Comparison of ENCODE assay signal across 8 mouse cellular contexts in genomic region chr5:24752175-24752498, GRCm38 (mm10). TPM values are rescaled to one million over a fixed set of nuclear protein-coding genes. Genes with fewer than 3 reads are reported as not detected.
A peak's percentile ranks its signal among the peaks of the same experiment; 100 is the strongest.
DNase-seq lines count a peak whose midpoint lies in the region; ATAC-seq and TF ChIP-seq lines count a peak whose summit lies in the region.

No protein-coding gene starts in this region.

- no peak for DNase-seq in liver, adult 2 months (ENCODE audit: extremely low read depth, low read depth, low spot score)
- DNase-seq in liver: no peak
- DNase-seq in limb, embryonic 10.5 days (ENCODE audit: low spot score): no peak
- no peak for DNase-seq in frontal cortex, postnatal 25 days (ENCODE audit: low spot score in 2 of 2)
- DNase-seq in T-cell, adult 2 months (ENCODE audit: low spot score): no peak
- no peak for DNase-seq in urinary bladder, postnatal 10 days (ENCODE audit: low spot score)

- peak overlapping the region; percentile 84 for H3K4me2 ChIP-seq in embryonic facial prominence, embryonic 13.5 days
- H3K4me2 ChIP-seq in neural tube, embryonic 13.5 days: peak overlapping the region; percentile 87

- H3K36me3 ChIP-seq in liver, adult 2 months (ENCODE audit: control insufficient read depth, insufficient read depth, low read length): no peaks in the 10 kb centered on the region
- no peaks in the 10 kb centered on the region for H3K36me3 ChIP-seq in embryonic facial prominence, embryonic 13.5 days
- H3K36me3 ChIP-seq in limb, embryonic 10.5 days: no peaks in the 10 kb centered on the region
- no peaks in the 10 kb centered on the region for H3K36me3 ChIP-seq in neural tube, embryonic 13.5 days

- no peak for TF ChIP-seq POLR2A in liver, adult 2 months (IDR thresholded peaks at IDR 0.05; ENCODE audit: extremely low read depth, insufficient read depth, low read length)

- 0 out of 2 replicates have a peak overlapping the region, but pooled peaks have one; percentile 76 for H3K9ac ChIP-seq in liver, adult 2 months (ENCODE audit: low read depth, low read length)
- H3K9ac ChIP-seq in embryonic facial prominence, embryonic 13.5 days: peak overlapping the region; percentile 89; the same call in 1 of the 2 replicates
- peak overlapping the region; percentile 83; the same call in 1 of the 2 replicates for H3K9ac ChIP-seq in neural tube, embryonic 13.5 days

- no peak overlapping the region for H3K27ac ChIP-seq in liver, adult 2 months (replicated peaks; ENCODE audit: insufficient read depth, low read depth, low read length)
- peak overlapping the region; percentile 97 for H3K27ac ChIP-seq in embryonic facial prominence, embryonic 13.5 days
- H3K27ac ChIP-seq in limb, embryonic 10.5 days: peak overlapping the region; percentile 95
- no peak overlapping the region for H3K27ac ChIP-seq in neural tube, embryonic 13.5 days (replicated peaks)

- 24% methylated on average over 2 of the region's 2 CpGs for WGBS in liver, adult 2 months
- 9% methylated on average over 2 of the region's 2 CpGs for WGBS in embryonic facial prominence, embryonic 13.5 days
- WGBS in limb, embryonic 10.5 days: 2% methylated on average over 2 of the region's 2 CpGs
- 9% methylated on average over 2 of the region's 2 CpGs for WGBS in neural tube, embryonic 13.5 days

- no peaks in the 10 kb centered on the region for H3K27me3 ChIP-seq in liver, adult 2 months (ENCODE audit: control insufficient read depth, insufficient read depth, low read length)
- H3K27me3 ChIP-seq in embryonic facial prominence, embryonic 13.5 days: peaks cover 3% of the 10 kb centered on the region; the same call in 1 of the 2 replicates
- H3K27me3 ChIP-seq in limb, embryonic 10.5 days (ENCODE audit: low read depth, poor library complexity, severe bottlenecking): no peaks in the 10 kb centered on the region
- H3K27me3 ChIP-seq in neural tube, embryonic 13.5 days: no peaks in the 10 kb centered on the region

- H3K4me1 ChIP-seq in liver, adult 2 months (ENCODE audit: control insufficient read depth, insufficient read depth, low read length): peaks cover 6% of the 10 kb centered on the region
- peaks cover 46% of the 10 kb centered on the region for H3K4me1 ChIP-seq in embryonic facial prominence, embryonic 13.5 days
- peaks cover 65% of the 10 kb centered on the region for H3K4me1 ChIP-seq in limb, embryonic 10.5 days
- H3K4me1 ChIP-seq in neural tube, embryonic 13.5 days (replicated peaks): peaks cover 34% of the 10 kb centered on the region

- no peak for ATAC-seq in embryonic facial prominence, embryonic 13.5 days (ENCODE audit: insufficient number of reproducible peaks, insufficient read depth, low FRiP score, low TSS enrichment, low read depth)
- no peak for ATAC-seq in neural tube, embryonic 13.5 days (ENCODE audit: low read depth)

- no peaks in the 10 kb centered on the region for H3K79me2 ChIP-seq in liver, adult 2 months (ENCODE audit: control insufficient read depth, insufficient read depth, low read length)

- no peaks in the 10 kb centered on the region for H3K9me3 ChIP-seq in embryonic facial prominence, embryonic 13.5 days
- H3K9me3 ChIP-seq in limb, embryonic 10.5 days (replicated peaks): no peaks in the 10 kb centered on the region
- H3K9me3 ChIP-seq in neural tube, embryonic 13.5 days: no peaks in the 10 kb centered on the region

- no peak for TF ChIP-seq CTCF in liver, adult 2 months (IDR thresholded peaks at IDR 0.05; ENCODE audit: low read depth, low read length)

- no peak overlapping the region for H3K4me3 ChIP-seq in liver, adult 2 months (ENCODE audit: insufficient read depth, low read depth, low read length)
- peak overlapping the region; percentile 60 for H3K4me3 ChIP-seq in embryonic facial prominence, embryonic 13.5 days
- H3K4me3 ChIP-seq in limb, embryonic 10.5 days: peak overlapping the region; percentile 68
- H3K4me3 ChIP-seq in neural tube, embryonic 13.5 days: no peak overlapping the region

RNA-seq across cellular contexts. Expression of gene Crygn, which starts 5.7 kb away (rescaled TPM):
- 1.0 and 1.4 TPM in 2 replicates for total RNA-seq in liver, adult 2 months (2014; rRNA removed)
- 1.0 and 1.9 TPM in 2 replicates for polyA plus RNA-seq in liver, adult 2 months (2012; rRNA removed)
- polyA plus RNA-seq in embryonic facial prominence, embryonic 13.5 days (2015; fragmentation: Nextera tagmentation; extraction: Ambion mirVana): 1.1 and 2.8 TPM in 2 replicates
- polyA plus RNA-seq in limb, embryonic 10.5 days (2016; fragmentation: Nextera tagmentation; extraction: Ambion mirVana): 0.79 and 1.1 TPM in 2 replicates
- 1.5 TPM in 1 of 2 replicates, not detected in the other for polyA plus RNA-seq in neural tube, embryonic 13.5 days (2015; fragmentation: Nextera tagmentation; extraction: Ambion mirVana)

RNA-seq across cellular contexts. Expression of gene Wdr86, which starts 21.6 kb away (rescaled TPM):
- 0.27 and 0.28 TPM in 2 replicates for total RNA-seq in liver, adult 2 months (2014; rRNA removed)
- polyA plus RNA-seq in liver, adult 2 months (2012; rRNA removed): 0.26 and 1.0 TPM in 2 replicates
- polyA plus RNA-seq in embryonic facial prominence, embryonic 13.5 days (2015; fragmentation: Nextera tagmentation; extraction: Ambion mirVana): 73.1 and 77.5 TPM in 2 replicates
- 28.7 and 41.7 TPM in 2 replicates for polyA plus RNA-seq in limb, embryonic 10.5 days (2016; fragmentation: Nextera tagmentation; extraction: Ambion mirVana)
- 5.8 and 7.6 TPM in 2 replicates for polyA plus RNA-seq in neural tube, embryonic 13.5 days (2015; fragmentation: Nextera tagmentation; extraction: Ambion mirVana)

Comparison
In these comparisons a context has a peak if more than half of its experiments do, and no peak if none do; other contexts are left out.
1. H3K27ac ChIP-seq: peak in embryonic facial prominence, embryonic 13.5 days (single experiment) and limb, embryonic 10.5 days (single experiment); none in liver, adult 2 months (single experiment) and neural tube, embryonic 13.5 days (single experiment).
2. H3K4me3 ChIP-seq: peak in embryonic facial prominence, embryonic 13.5 days (single experiment) and limb, embryonic 10.5 days (single experiment); none in liver, adult 2 months (single experiment) and neural tube, embryonic 13.5 days (single experiment).
3. Peak in every context shown above with its lines, with median percentiles within 50 percentile points of each other: H3K9ac ChIP-seq.